Mouse (Mus musculus) natural killer cell, adult 2 months (primary cell): ENCODE data around the gene Txnrd1.
A peak's percentile ranks its signal among the peaks of the same experiment; 100 is the strongest.

Source experiments
- DNase-seq, 2 experiments: peaks; one replicate each; pipeline ENCODE4 v3.0.0; 2022; ENCODE audit warnings: low spot score in 2 of 2

Txnrd1 gene

GRCm38 (mm10) chr10:82866356-82866755 is 32.6 kb downstream of the Txnrd1 start, which contains the start of gene Eid3:
Eid3 (plus strand) TSS chr10:82866626.
- DNase-seq = no peak

- DNase-seq = no peak
Measured at GRCm38 (mm10) chr10:82866832-82867231, 33.1 kb downstream of the Txnrd1 start.

GRCm38 (mm10) chr10:82868418-82869086 is 34.8 kb downstream of the Txnrd1 start:
- no peak for DNase-seq

GRCm38 (mm10) chr10:82875446-82875845 is 41.7 kb downstream of the Txnrd1 start:
- DNase-seq = no peak

- no peak for DNase-seq
Measured at GRCm38 (mm10) chr10:82876076-82876796, 42.5 kb downstream of the Txnrd1 start.

- peak; percentile 46 to 55 for DNase-seq
Measured at GRCm38 (mm10) chr10:82887354-82887753, 53.6 kb downstream of the Txnrd1 start.

GRCm38 (mm10) chr10:82888576-82888975 is 54.8 kb downstream of the Txnrd1 start:
- no peak for DNase-seq

GRCm38 (mm10) chr10:82889447-82889973 is 55.8 kb downstream of the Txnrd1 start:
- no peak for DNase-seq

GRCm38 (mm10) chr10:82890936-82891335 is 57.2 kb downstream of the Txnrd1 start:
- no peak for DNase-seq

GRCm38 (mm10) chr10:82891427-82891826 is 57.7 kb downstream of the Txnrd1 start:
- DNase-seq = no peak

GRCm38 (mm10) chr10:82892442-82893055 is 58.8 kb downstream of the Txnrd1 start:
- DNase-seq = peak in 1 of 2 experiments; percentile 31

- DNase-seq = no peak
Measured at GRCm38 (mm10) chr10:82893872-82894650, 60.3 kb downstream of the Txnrd1 start.

- no peak for DNase-seq
Measured at GRCm38 (mm10) chr10:82897936-82898335, 64.2 kb downstream of the Txnrd1 start.

GRCm38 (mm10) chr10:82898893-82899292 is 65.1 kb downstream of the Txnrd1 start:
- DNase-seq = no peak

GRCm38 (mm10) chr10:82899810-82900421 is 66.2 kb downstream of the Txnrd1 start:
- peak; percentile 29 to 32 for DNase-seq

- no peak for DNase-seq
Measured at GRCm38 (mm10) chr10:82900546-82900945, 66.8 kb downstream of the Txnrd1 start.

- peak; percentile 72 to 84 for DNase-seq
Measured at GRCm38 (mm10) chr10:82901436-82901835, 67.7 kb downstream of the Txnrd1 start.

- no peak for DNase-seq
Measured at GRCm38 (mm10) chr10:82908526-82908925, 74.8 kb downstream of the Txnrd1 start.

- DNase-seq = peak; percentile 56 to 73
Measured at GRCm38 (mm10) chr10:82909382-82909781, 75.6 kb downstream of the Txnrd1 start.

- no peak for DNase-seq
Measured at GRCm38 (mm10) chr10:82910198-82910597, 76.4 kb downstream of the Txnrd1 start.

- no peak for DNase-seq
Measured at GRCm38 (mm10) chr10:82913238-82913637, 79.5 kb downstream of the Txnrd1 start.
